Mouse (Mus musculus): ENCODE results near the gene Rhpn2. TPM values are rescaled to one million over a fixed set of nuclear protein-coding genes. Genes with fewer than 3 reads are reported as not detected.

Rhpn2 gene
- total and polyA plus RNA-seq, 2 experiments from 2014 or later = 1.6 to 3.3 TPM

DNA sequence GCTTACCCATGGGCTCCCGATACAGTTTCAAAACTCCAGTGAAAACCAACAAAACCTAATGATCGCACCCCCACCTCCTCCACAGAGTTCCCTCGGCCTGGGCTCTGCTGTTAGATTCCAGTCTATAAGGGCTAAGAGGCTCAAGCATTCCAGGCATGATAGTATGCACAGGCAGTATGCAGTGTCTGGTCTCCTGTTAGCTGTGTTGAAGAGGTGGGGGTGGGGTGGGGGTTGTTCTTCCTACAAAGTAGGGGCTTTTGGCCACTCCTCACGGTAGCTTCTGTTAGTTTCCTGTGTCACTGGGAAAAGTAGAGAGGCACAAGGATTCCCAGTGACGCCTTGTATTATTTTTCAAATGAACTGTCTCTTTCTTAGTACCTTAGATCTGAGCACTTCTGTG, 28.3 kb downstream of the Rhpn2 start:
- Histone ChIP-seq H3K4me1 (ENCODE audit: insufficient read depth) (no peaks in the 10 kb centered on the region), H3K36me3 (ENCODE audit: insufficient read depth) (no peaks in the 10 kb centered on the region), H3K4me2 (ENCODE audit: low read depth) (no peak overlapping the region), H3K9ac (no peak overlapping the region), H3K27ac (ENCODE audit: low read depth, low read length) (no peak overlapping the region), H3K27me3 (ENCODE audit: insufficient read depth, low read length) (no peaks in the 10 kb centered on the region), H3K4me3 (ENCODE audit: low read depth, low read length) (no peak overlapping the region), H3K9me3 (ENCODE audit: low read length) (no peaks in the 10 kb centered on the region)
- WGBS = 75% methylated on average over 5 of the region's 5 CpGs
- TF ChIP-seq CTCF (IDR thresholded peaks at IDR 0.05; ENCODE audit: low read depth) = no peak
- ATAC-seq (no peak), DNase-seq (no peak)

GRCm38 (mm10) chr7:35362868-35363267, 28.9 kb downstream of the Rhpn2 start:
- no peaks in the 10 kb centered on the region for H3K9me3 ChIP-seq (ENCODE audit: low read length)
- no peak overlapping the region for H3K4me2 ChIP-seq (ENCODE audit: low read depth)
- H3K9ac ChIP-seq = no peak overlapping the region
- H3K27me3 ChIP-seq (ENCODE audit: insufficient read depth, low read length) = no peaks in the 10 kb centered on the region
- ATAC-seq (no peak), DNase-seq (no peak)
- TF ChIP-seq CTCF (IDR thresholded peaks at IDR 0.05; ENCODE audit: low read depth) = no peak
- no peak overlapping the region for H3K4me3 ChIP-seq (ENCODE audit: low read depth, low read length)
- WGBS = 82% methylated on average over 5 of the region's 5 CpGs
- no peaks in the 10 kb centered on the region for H3K36me3 ChIP-seq (ENCODE audit: insufficient read depth)
- H3K4me1 ChIP-seq (ENCODE audit: insufficient read depth) = no peaks in the 10 kb centered on the region
- no peak overlapping the region for H3K27ac ChIP-seq (ENCODE audit: low read depth, low read length)

DNA sequence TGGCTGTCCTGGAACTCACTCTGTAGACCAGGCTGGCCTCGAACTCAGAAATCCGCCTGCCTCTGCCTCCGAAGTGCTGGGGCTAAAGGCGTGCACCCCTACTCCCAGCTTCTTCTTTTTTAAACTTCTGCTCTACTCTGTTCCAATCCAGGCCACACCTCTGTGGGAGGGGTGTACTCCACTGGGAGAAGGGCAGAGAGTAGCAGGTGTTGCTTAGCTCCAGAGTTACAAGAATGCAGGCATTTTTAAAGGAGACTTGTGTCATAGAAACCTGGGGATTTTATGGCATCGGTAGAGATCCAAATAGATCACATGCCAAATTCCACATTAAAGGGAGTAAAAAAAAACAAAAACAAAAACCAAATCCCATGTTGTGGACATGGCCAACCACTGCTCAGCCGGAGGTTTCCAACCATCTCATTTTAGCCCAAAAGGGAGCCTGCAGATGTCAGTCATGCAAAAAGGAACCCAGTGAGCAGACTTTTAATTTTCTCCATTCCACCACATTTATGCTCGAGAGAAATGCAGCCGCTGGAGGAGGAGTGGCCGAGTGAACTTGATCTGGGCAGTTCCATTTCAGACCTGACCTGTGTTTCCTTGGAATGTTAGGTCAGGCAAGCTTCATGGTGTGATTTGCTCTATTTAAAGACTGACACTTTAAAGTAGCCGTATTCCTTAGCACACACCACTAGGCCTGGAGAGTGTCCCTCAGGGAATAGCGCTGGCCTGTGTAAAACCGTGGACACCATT, 31.4 kb downstream of the Rhpn2 start:
- no peak overlapping the region for H3K4me3 ChIP-seq (ENCODE audit: low read depth, low read length)
- no peaks in the 10 kb centered on the region for H3K27me3 ChIP-seq (ENCODE audit: insufficient read depth, low read length)
- H3K9ac ChIP-seq = no peak overlapping the region
- no peaks in the 10 kb centered on the region for H3K36me3 ChIP-seq (ENCODE audit: insufficient read depth)
- ATAC-seq (no peak), DNase-seq (no peak)
- H3K27ac ChIP-seq (ENCODE audit: low read depth, low read length) = no peak overlapping the region
- 74% methylated on average over 12 of the region's 12 CpGs for WGBS
- no peak overlapping the region for H3K4me2 ChIP-seq (ENCODE audit: low read depth)
- no peak for TF ChIP-seq CTCF (IDR thresholded peaks at IDR 0.05; ENCODE audit: low read depth)
- no peaks in the 10 kb centered on the region for H3K9me3 ChIP-seq (ENCODE audit: low read length)
- H3K4me1 ChIP-seq (ENCODE audit: insufficient read depth) = no peaks in the 10 kb centered on the region

GRCm38 (mm10) chr7:35371096-35371495, 37.1 kb downstream of the Rhpn2 start:
- Histone ChIP-seq H3K4me1 (ENCODE audit: insufficient read depth) (no peaks in the 10 kb centered on the region), H3K27ac (ENCODE audit: low read depth, low read length) (no peak overlapping the region), H3K4me3 (ENCODE audit: low read depth, low read length) (no peak overlapping the region)

GRCm38 (mm10) chr7:35372483-35373017, 38.6 kb downstream of the Rhpn2 start:
- TF ChIP-seq CTCF (IDR thresholded peaks at IDR 0.05; ENCODE audit: low read depth) = no peak

More at GRCm38 (mm10) chr7:35371096-35371495, 37.1 kb downstream of the Rhpn2 start:
- WGBS = 14% methylated on average over 14 of the region's 14 CpGs
- TF ChIP-seq CTCF (IDR thresholded peaks at IDR 0.05; ENCODE audit: low read depth) = no peak
- ATAC-seq (no peak), DNase-seq (no peak)
- Histone ChIP-seq H3K4me2 (ENCODE audit: low read depth) (no peak overlapping the region), H3K27me3 (ENCODE audit: insufficient read depth, low read length) (no peaks in the 10 kb centered on the region), H3K36me3 (ENCODE audit: insufficient read depth) (no peaks in the 10 kb centered on the region), H3K9me3 (ENCODE audit: low read length) (no peaks in the 10 kb centered on the region), H3K9ac (no peak overlapping the region)

DNA sequence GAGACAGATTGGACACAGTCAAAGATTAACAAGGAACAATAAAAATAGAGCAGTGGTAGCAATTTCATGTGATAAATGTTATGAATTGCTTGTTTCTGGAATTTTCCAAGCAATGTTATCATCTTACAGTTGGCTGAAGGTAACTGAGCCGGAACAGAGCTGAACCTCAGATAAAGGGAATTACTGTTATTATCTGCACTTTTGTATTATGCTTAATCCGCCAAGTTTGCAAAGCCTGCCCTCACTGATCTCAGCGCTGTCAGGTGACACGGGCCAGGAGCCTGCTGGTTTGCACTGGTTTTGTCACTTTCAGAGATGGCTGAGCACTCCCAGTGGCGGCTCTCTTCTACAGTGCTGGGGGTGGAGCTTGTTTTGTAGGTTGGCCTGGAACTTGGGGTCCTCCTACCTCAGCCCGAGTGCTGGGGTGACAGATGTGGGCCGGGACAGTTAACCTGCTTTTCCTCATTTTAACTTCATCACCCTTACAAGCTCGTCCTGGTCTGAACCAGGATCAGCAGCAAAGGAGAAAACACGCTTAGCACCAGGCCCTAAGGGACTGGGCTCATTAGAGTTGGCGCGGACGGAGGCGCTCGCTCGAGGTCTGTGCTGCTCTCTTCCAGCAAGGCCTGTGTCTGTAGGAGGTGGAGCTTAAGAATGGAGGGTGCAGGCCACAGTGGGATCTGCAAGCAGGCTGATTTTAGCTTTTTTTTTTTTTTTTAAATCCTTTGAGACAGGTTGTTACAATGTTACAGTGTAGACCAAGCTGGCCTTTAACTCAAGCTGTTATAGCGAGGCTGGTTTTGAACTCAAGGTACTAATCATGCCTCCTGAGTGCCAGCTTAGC, 39.4 kb downstream of the Rhpn2 start:
- DNase-seq (no peak), ATAC-seq (no peak)
- Histone ChIP-seq H3K4me1 (ENCODE audit: insufficient read depth) (no peaks in the 10 kb centered on the region), H3K9me3 (ENCODE audit: low read length) (no peaks in the 10 kb centered on the region), H3K4me3 (ENCODE audit: low read depth, low read length) (no peak overlapping the region), H3K4me2 (ENCODE audit: low read depth) (no peak overlapping the region), H3K36me3 (ENCODE audit: insufficient read depth) (no peaks in the 10 kb centered on the region), H3K27ac (ENCODE audit: low read depth, low read length) (no peak overlapping the region), H3K27me3 (ENCODE audit: insufficient read depth, low read length) (no peaks in the 10 kb centered on the region), H3K9ac (no peak overlapping the region)
- 60% methylated on average over 16 of the region's 16 CpGs for WGBS
- no peak for TF ChIP-seq CTCF (IDR thresholded peaks at IDR 0.05; ENCODE audit: low read depth)

More at GRCm38 (mm10) chr7:35372483-35373017, 38.6 kb downstream of the Rhpn2 start:
- no peaks in the 10 kb centered on the region for H3K36me3 ChIP-seq (ENCODE audit: insufficient read depth)
- H3K4me1 ChIP-seq (ENCODE audit: insufficient read depth) = no peaks in the 10 kb centered on the region
- ATAC-seq (no peak), DNase-seq (no peak)
- 92% methylated on average over 14 of the region's 14 CpGs for WGBS
- no peak overlapping the region for H3K4me2 ChIP-seq (ENCODE audit: low read depth)
- H3K4me3 ChIP-seq (ENCODE audit: low read depth, low read length) = no peak overlapping the region
- H3K27me3 ChIP-seq (ENCODE audit: insufficient read depth, low read length) = no peaks in the 10 kb centered on the region
- no peak overlapping the region for H3K27ac ChIP-seq (ENCODE audit: low read depth, low read length)
- no peaks in the 10 kb centered on the region for H3K9me3 ChIP-seq (ENCODE audit: low read length)
- no peak overlapping the region for H3K9ac ChIP-seq

DNA sequence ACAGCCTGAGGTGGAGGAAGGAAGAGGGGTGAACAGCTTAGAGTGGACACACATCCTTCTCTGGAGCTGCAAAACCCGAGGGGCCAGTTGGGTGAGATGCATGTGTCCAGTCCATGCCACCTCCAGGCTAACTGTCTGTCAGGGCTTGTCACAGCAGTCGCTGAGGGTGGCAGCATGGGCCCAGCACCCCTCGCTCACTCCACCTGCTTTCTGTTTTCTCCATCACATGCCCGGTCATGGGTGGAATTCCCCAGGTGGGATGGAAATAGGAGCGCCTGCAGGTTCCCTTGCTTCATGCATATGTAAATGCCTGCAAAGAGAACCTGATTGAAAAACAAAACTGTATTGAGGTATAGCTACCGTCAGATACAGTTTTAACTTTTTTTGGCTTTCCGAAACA, 40.3 kb downstream of the Rhpn2 start:
- DNase-seq = no peak
- Histone ChIP-seq H3K36me3 (ENCODE audit: insufficient read depth) (no peaks in the 10 kb centered on the region), H3K9ac (no peak overlapping the region), H3K4me3 (ENCODE audit: low read depth, low read length) (no peak overlapping the region), H3K27ac (ENCODE audit: low read depth, low read length) (no peak overlapping the region), H3K27me3 (ENCODE audit: insufficient read depth, low read length) (no peaks in the 10 kb centered on the region), H3K4me2 (ENCODE audit: low read depth) (no peak overlapping the region), H3K4me1 (ENCODE audit: insufficient read depth) (no peaks in the 10 kb centered on the region), H3K9me3 (ENCODE audit: low read length) (no peaks in the 10 kb centered on the region)
- TF ChIP-seq CTCF (IDR thresholded peaks at IDR 0.05; ENCODE audit: low read depth) = no peak
- 89% methylated on average over 7 of the region's 7 CpGs for WGBS
- no peak for ATAC-seq

Data from forebrain, postnatal 0 days (tissue).